Mouse (Mus musculus) gastrocnemius, adult 8-10 months (tissue): Measurements from ENCODE around the gene Gm49387. TPM values are rescaled to one million over a fixed set of nuclear protein-coding genes. Genes with fewer than 3 reads are reported as not detected.

Experiments used
- DNase-seq, 2 experiments: peaks; one replicate each; pipeline ENCODE4 v3.0.0; 2022; ENCODE audit warnings: low spot score in 2 of 2
- total RNA-seq, 4 experiments: library from RNA; stranded (reverse); gene quantifications; 2 replicates each; pipeline ENCODE4 v1.2.4; 2022

Gene Gm49387
- not detected for total RNA-seq

- DNase-seq, result no peak
Observed at GRCm38 (mm10) chr14:31640346-31640889, at the start of gene Gm49387. Gm49387 (minus strand) TSS chr14:31640878.

- DNase-seq, result no peak
Observed at GRCm38 (mm10) chr14:31686231-31686630, 45.6 kb upstream of the Gm49387 start.

- DNase-seq, result no peak
Observed at GRCm38 (mm10) chr14:31685680-31686079, 45.0 kb upstream of the Gm49387 start.

DNA sequence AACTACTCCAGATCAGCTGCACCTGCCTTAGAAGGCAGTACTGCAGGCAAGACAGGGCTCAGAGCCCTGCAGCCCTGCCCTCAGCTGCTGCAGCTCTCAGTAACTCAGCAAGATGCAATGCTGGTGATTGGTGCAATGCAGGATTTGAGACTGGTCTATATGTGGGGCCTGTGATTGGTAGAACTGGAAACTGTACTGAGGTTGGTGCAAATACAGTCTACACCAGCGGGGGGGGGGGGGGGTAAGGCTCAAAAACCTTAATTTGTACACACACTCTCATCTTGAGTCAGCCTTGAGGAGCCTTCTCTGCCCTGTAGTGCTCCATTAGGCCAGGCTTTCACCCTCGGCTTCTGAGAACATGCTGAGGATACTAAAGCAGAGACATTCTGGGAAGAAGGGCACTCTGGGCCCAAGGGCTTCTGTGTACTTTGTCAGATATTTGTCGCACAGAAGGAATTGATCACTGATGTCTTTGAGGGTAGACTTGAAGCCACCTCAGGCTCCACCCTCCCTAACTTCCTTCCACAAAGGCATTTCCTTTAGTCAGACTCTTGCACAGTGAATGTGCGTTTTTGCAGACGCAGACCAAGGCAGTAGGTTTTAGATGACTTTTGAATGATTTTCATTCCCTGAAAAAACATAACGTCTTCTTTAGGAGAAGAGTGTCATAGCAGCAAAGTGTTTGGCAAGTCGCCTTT is 43.8 kb upstream of the Gm49387 start:
- no peak for DNase-seq

- DNase-seq, result no peak
Observed at GRCm38 (mm10) chr14:31683610-31684009, 42.9 kb upstream of the Gm49387 start.

GRCm38 (mm10) chr14:31681931-31682555 is 41.4 kb upstream of the Gm49387 start:
- DNase-seq, result no peak

DNA sequence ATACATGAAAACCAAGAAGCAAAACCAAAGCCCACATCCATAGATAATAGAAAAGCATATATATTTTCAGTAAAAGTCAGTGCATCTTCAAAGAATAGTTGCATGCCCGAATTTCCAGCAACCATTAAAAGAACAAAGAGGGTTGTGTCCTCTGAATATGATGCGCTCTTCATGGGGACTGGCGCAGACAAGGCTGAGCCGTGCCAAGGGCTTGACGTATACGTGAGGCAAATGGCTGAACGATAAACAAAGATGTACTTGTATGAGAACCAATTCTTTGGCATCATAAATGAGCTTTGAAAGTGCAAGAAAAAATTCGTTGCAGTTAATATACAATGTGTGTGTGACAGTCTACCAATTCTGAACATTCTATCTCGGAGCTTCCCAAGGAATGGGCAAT is 40.6 kb upstream of the Gm49387 start:
- DNase-seq, result no peak

- no peak for DNase-seq
Observed at GRCm38 (mm10) chr14:31680656-31681055, 40.0 kb upstream of the Gm49387 start.

DNA sequence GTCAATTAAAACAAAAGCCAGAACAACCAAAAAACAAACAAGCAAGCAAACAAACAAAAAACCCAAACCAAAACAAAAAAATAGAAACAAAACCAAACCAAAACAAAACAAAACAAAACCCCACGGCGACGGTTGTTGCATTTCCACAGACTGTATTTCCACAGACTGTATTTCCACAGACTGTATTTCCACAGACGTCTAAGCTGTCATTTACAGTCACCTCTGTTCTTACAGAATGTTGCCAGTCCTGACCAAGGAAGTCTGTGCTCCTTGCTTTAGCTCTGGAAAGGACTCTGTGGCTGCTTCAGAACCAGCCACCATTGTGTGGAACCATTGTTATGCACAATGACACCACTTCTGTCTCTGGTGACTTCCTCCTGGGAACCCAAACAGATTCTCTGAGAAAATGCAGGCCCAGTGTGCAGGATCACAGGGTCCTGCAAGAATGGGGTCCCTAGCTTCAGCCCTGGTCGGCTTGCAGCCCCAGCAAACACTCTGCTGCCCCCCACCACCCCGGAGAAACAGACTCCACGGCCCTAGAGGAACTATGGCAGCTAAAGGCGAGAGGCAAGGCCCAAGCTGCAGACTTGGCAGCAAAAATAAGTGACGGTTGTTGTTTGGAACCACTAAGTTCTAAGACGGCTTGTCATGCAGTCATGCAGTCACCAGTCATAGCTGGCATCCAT is 31.1 kb upstream of the Gm49387 start:
- DNase-seq, result no peak

- no peak for DNase-seq
Observed at GRCm38 (mm10) chr14:31669642-31670490, 29.2 kb upstream of the Gm49387 start.

GRCm38 (mm10) chr14:31669161-31669611 is 28.5 kb upstream of the Gm49387 start:
- peak; percentile 67 to 77 for DNase-seq

- DNase-seq, result peak in 1 of 2 experiments; percentile 7
Observed at GRCm38 (mm10) chr14:31668326-31668725, 27.6 kb upstream of the Gm49387 start.

DNA sequence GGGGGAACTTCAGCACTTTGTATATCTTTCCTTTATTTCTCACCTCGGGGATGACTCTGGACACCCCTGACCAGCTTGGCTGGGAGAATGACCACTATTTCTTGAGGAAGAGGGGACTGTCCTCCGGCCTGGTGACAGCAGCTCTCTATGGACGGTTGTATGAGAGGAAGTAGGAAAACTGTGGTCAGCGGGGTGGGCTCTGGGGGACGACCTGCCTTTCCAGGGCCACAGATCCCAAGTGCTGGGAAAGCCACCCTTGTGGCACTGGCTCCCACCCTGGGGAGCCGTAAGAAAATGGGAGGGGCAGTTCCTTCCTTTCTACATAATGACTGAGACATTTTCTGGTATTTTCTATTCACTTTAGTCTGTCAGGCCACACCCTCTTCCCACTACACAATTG is 27.1 kb upstream of the Gm49387 start:
- DNase-seq, result peak in 1 of 2 experiments; percentile 3

DNA sequence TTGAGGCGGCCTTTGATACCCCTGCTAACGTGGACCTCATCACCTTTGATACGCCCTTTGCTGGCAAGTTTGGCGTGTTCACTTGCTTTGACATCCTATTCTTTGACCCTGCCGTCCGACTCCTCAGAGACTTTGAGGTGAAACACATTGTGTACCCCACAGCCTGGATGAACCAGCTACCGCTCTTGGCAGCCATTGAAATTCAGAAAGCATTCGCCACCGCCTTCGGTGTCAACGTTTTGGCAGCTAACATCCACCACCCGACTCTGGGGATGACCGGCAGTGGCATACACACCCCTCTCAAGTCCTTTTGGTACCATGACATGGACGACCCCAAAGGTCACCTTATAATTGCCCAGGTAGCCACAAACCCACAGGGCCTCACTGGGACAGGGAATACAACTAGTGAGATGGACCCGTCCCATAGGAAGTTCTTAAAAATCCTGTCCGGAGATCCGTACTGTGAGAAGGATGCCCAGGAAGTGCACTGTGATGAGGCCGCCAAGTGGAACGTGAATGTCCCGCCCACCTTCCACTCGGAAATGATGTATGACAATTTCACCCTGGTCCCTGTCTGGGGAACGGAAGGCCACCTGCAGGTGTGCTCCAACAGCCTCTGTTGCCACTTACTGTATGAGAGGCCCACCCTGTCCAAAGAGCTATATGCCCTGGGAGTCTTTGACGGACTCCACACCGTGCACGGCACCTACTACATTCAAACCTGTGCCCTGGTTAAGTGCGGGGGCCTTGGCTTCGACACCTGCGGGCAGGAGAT is 26.4 kb upstream of the Gm49387 start:
- peak in 1 of 2 experiments; percentile 3 for DNase-seq

DNA sequence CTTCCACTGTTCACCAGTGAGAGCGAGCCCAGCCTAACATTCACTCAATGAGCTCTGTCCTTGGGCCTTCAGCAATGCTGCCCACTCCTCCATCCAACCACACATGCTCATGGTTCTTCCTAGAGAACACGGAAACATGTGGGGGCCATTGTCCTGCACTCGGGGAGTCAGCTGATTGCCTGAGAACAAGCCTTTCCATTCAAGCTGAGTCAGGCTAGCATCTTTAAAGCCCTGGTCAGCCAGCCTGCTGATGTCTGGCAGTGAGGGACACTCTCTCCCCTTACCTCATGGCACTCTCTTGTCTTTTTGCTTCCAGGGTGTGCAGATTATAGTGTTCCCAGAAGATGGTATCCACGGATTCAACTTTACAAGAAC is 24.9 kb upstream of the Gm49387 start:
- DNase-seq, result no peak

DNA sequence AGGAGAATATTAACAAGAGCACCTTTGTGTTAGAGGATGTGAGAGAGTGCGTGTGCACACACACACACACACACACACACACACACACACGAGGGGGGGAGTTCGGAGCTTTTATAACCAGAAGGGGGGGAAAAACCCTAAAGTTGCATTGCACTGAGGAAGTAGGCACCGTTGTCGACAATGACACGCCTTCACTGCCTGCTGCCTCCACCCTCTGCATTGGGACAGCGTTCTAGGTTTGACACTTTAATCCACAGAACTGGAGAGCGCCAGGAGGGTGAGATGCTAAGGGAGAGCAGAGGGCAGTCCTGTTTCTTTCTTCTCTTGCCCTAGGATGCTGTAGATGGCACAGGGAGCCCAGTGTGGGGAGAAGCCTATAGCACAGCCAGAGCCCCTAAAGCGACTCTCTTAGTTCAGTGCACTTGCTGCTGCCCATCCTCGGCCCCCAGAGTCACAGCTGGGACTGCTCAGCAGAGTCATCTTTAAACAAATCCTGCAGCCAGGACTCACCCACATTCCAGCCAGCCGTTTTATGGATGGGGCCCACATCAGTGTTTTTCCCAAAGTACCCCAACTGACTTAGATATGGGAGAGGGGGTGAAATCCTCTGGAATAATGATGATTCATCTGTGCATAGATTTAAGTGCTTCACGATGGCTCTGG is 24.4 kb upstream of the Gm49387 start:
- DNase-seq, result no peak

DNA sequence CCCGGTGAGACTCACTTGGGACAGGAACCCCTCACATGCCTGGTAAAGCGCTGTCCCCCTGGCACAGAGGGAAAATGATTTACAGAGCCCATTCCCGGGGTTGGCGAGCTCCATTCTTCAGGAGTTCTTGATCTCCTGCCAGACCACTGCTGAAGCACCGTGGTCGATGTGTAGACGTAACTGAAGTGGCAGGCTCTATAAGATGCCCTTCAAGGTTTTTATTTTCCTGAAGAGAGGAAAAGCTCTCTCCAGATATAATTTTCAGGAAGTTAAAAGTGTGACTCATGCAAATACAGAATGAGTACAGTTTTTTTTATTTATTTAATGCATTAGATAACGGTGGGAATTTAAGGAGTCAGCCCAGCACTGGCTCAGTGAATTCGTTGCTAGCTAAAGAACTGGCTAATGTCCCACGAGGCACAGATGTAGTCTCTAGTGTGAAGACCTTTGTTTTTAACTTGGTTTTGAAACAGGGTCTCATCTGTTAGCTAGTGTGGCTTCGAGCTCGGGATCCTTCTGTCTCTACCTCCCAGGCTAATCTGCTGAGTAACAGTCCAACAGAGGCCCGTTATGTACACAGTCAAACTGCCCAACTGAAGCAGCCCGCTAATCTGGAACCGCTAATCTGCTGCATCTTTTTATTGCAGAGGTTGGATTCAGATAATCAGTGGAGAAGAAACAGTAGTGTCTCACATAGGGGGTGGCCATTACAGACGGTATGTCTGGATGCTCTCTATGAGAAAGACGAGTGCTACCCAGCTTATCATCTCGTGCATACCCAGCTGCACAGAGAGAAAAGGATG is 23.6 kb upstream of the Gm49387 start:
- DNase-seq, result peak in 1 of 2 experiments; percentile 2

GRCm38 (mm10) chr14:31663376-31664099 is 22.9 kb upstream of the Gm49387 start:
- DNase-seq, result peak in 1 of 2 experiments; percentile 10
